Mouse (Mus musculus) forelimb bud, embryonic 11.5 days (tissue): ENCODE results near the gene Tnfsf9.
"Not testable (repeated sequence)": the region's sequence is repeated elsewhere in the genome, so short reads cannot be mapped to it uniquely, and the experiment has no call there.

ENCODE experiments used
- DNase-seq: peaks from one replicate; pipeline ENCODE4 v3.0.0-alpha.2; 2012; ENCODE audit warnings: low read depth, low spot score

The Tnfsf9 gene

DNA sequence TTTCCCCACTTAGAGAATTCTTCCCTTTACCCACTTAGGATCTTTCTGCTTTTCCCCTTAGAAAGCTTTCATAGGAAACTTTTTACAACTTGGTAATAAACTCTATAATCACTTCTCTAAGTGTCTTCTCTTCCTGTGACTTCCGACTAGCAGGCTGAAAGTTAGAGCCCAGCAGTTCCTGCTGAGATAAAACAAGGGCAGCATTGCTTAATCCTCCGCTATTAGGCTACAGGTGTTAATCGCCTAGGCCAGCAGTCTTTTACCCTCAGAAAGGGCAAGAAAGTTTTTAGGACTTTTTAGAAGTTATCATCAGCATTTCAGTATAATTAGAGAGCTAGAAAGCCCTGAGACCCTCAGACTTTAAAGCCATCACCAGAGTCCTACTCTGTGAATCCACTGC, 28.9 kb downstream of the Tnfsf9 start:
- DNase-seq: not testable (repeated sequence)

DNA sequence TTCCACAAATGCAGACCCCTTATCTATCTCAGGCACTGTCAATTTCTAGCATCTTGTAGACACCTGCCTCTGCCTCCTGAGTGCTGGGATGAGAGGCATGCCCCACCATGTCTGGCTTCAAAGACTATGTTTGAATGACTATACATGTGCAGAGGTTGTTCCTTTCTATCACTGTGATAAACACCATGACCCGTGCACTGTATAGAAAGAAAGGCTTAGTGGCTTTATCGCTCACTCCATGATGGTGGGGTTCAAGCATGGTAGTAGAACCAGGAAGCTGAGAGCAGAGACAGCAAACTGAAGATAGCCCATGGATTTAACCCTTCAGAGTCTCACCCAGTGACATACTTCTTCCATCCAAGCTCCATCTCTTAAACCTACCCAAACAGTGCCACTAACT, 29.6 kb downstream of the Tnfsf9 start:
- no peak for DNase-seq

DNA sequence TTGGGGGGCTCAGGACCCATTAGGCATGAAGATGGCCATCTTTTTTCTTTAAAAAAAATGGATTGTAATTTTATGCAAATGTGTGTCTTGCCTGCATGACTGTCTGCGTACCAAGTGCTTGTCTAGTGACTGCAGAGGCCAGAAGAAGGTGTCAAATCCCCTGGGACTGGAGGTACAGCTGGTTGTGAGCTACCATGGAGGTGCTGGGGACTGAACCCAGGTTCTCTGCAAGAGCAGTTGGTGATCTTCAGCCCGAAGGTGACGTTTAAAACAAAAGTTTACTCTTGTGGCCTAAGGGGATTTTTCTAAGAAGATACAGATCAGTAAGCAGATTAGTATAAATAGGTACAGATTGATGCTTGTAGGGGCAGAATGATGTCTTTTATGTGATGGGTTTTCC, 30.5 kb downstream of the Tnfsf9 start:
- no peak for DNase-seq

GRCm38 (mm10) chr17:57138676-57139075, 33.6 kb downstream of the Tnfsf9 start:
- no peak for DNase-seq

GRCm38 (mm10) chr17:57139708-57140107, 34.6 kb downstream of the Tnfsf9 start:
- no peak for DNase-seq

- DNase-seq: no peak
Observed at GRCm38 (mm10) chr17:57143704-57144103, 38.6 kb downstream of the Tnfsf9 start.

GRCm38 (mm10) chr17:57145115-57145514, 40.0 kb downstream of the Tnfsf9 start:
- DNase-seq: no peak

DNA sequence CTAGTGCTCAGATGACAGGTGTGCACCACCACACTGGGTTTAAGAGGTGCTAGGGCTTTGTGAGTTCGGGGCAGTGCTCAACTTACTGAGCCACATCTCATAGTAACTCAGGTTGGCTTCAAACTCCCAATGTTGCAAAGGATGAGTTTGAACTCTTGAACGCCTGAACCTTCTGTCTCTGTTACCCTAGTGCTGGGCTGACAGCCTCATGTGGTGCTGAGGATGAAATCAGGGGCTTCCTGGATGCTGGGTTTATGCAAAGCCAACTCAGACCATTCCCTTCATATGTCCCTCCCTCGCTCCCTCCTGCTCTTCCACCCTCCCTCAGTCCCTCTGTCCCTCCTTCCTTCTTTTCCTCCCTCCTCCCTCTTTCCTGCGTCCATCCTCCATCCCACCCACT, 43.2 kb downstream of the Tnfsf9 start:
- no peak for DNase-seq

GRCm38 (mm10) chr17:57148994-57149803, 44.1 kb downstream of the Tnfsf9 start, which contains the start of gene Cd70:
TSS of gene Cd70 (minus strand) at chr17:57149777.
- no peak for DNase-seq

GRCm38 (mm10) chr17:57153006-57153405, 47.9 kb downstream of the Tnfsf9 start:
- DNase-seq: no peak

DNA sequence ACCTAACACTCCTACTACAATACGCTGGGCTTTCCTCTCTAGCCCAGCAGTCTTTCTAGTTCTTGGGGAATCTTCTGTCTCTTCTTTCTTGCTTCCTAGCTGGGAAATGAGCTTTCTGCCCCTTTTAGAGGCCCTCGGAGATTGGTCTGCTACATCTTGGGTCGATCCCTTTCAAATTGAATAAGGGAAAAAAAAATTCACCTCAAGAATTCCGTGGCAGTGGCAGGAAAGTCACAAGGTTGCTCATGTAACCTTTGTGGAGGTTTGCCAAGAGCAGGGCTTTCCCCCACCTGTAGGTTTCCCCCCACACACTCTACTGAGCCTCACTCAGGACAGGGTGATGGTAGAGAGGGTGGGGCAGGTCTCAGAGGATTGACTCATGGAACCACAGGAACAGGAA, 48.7 kb downstream of the Tnfsf9 start:
- no peak for DNase-seq
